Mouse (Mus musculus): Measurements from ENCODE around the gene Il22ra2.

GRCm38 (mm10) chr10:19581844-19582582 is 39.8 kb upstream of the Il22ra2 start:
- TF ChIP-seq CTCF (conservative IDR thresholded peaks at IDR 0.05; ENCODE audit: low read length) (no peak), NANOG (IDR thresholded peaks at IDR 0.05; ENCODE audit: borderline replicate concordance, low read length) (no peak), POU5F1 (IDR thresholded peaks at IDR 0.05; ENCODE audit: borderline replicate concordance, low read length) (no peak)

Measured in E14TG2a.4 (cell line).